Mouse (Mus musculus): ENCODE results near the gene Mki67.

DNA sequence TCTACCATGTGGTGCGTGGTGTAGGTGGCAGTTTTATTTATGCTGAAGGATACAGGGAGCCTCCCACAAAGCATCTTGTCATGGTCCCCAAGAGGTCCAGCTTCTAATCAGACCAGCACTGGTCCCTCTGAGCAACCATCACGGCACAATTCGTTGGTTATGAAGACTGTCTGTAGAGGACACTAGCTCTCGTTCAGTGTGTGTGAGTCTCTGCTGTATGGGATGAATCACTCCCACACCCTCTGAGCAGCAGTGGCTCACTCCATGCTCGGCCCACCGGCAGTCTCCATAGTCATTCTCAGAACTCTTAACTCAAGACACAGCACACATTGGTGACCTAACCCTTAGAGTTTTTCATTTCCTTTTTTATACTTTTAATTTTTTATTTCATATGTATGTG lies 61.9 kb downstream of the Mki67 start:
- TF ChIP-seq GATA1 (IDR thresholded peaks at IDR 0.05; ENCODE audit: borderline replicate concordance, low read length) (no peak), FLI1 (IDR thresholded peaks at IDR 0.05; ENCODE audit: low read length) (no peak)
